Mouse (Mus musculus): ENCODE data around the gene Pitpnc1. TPM values are rescaled to one million over a fixed set of nuclear protein-coding genes. Genes with fewer than 3 reads are reported as not detected.

The Pitpnc1 gene
- total RNA-seq, 2 experiments from 2014 or later, result 61.1 to 64.3 TPM

DNA sequence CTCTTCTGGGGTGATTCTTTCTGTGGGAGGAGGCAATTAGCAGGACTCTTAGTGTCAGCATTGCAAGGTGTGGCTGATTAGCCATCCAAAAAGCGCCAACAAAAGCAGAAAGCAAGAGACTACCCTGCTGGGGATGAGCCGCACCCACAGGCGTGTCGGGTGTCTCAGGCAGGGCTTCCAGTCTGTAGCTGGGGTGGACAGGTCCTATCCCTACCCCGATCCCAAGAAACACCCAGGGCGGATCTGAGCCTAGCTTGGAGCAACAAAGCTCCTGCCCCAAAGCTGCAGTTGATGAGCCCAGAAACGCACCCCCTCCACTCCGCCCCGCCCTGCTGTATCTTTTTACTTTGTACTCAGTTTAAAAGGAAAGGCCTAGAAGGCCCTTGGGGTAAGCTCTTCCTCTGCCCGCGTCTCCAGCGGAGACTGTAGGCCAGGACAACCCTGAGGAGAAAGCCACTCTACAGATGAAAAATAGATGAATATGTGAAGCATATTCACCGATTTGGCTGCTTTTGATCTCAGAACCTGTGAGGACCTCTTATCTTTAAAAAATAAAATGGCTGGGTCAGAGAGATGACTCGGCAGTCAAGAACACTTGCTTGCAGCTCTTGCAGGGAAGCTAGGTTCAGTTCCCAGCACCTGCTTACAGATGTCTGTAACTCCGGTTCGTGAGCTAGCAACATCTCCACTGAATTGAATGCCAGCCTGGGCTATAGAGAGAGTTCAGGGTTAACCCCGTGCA lies 21.2 kb downstream of the Pitpnc1 start:
- DNase-seq (ENCODE audit: low spot score in 2 of 2), result no peak
- intact Hi-C loops (cut with DNase I), result no loop called here

DNA sequence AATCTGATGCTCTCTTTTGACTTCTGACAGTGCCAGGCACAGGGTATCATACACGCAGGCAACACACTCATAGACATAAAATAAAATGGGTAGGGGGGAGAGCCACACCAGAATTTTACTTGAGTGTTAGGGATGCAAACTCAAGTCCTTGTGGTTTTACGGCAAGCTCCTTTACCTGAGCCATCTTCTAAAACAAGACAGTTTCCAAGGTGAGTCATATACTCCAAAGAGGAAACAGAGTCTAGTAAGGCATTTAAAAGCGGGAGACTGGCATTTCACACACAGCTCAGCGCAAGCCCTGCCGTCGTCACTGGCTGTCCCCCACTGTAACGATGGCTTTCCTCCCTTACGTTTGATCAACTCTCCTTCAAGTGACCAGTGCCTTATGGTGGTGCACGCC lies 22.6 kb downstream of the Pitpnc1 start:
- DNase-seq (ENCODE audit: low spot score in 2 of 2), result no peak
- intact Hi-C loops (cut with DNase I), result no loop called here

DNA sequence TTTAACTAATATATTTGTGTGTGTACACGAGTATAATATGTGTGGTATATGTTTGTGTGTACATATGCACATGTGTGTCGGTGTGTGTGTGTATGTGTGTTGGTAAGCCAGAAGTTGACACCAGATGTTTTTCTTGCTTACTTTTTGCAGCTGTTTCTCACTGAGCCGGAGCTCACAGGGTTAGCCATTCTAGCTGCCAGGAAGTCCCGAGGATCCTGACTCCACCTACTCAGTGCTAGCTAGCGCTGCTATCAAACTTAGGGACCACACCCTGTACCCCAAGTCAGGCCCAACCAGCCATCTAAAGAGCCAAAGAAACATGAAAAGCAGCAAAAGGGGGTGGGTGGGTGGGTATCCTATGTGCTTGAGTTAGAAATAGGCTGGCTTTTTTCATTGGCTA lies 23.1 kb downstream of the Pitpnc1 start:
- no peak for DNase-seq (ENCODE audit: low spot score in 2 of 2)
- intact Hi-C loops (cut with DNase I), result no loop called here

DNA sequence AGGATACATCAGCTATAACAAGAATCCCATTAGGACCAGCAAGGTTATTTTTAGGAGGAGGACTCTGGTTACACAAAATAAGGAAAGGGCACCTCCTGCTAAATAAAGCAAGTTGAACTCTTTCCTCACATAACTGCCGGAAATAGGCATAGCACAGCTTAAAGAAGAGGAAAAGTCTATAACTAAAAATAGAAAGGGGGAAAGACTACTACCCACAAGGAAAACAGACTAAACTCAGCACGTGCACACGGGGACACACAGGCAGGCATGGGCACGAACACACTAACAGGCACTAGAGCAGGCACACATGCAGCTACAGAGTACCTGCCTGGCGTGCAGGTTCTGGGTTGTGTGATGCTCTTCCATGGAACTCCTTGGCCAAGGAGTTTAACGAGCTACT lies 23.8 kb downstream of the Pitpnc1 start:
- intact Hi-C loops (cut with DNase I), result no loop called here

DNA sequence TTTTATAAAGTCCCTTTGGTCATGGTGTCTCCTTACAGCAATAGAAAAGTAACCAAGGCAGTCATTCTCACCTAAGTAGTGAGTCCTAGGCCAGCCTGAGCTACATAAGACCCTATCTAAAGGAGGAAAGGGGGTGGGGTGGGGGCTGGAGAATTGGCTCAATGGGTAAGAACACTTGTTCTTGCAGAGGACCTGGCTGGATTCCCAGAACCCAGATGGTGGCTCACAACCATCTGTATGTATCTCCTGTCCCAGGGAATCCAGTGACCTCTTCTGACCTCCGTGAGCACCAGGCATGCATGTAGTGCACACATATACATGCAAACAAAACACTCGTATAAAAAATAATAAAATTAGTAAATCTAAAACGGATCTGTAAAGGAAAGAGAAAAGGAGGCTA lies 24.8 kb downstream of the Pitpnc1 start:
- intact Hi-C loops (cut with DNase I), result no loop called here
- DNase-seq (ENCODE audit: low spot score in 2 of 2), result peak in 1 of 2 experiments; percentile 32

More for the DNA sequence above, 23.8 kb downstream of the Pitpnc1 start:
- DNase-seq (ENCODE audit: low spot score in 2 of 2), result no peak

DNA sequence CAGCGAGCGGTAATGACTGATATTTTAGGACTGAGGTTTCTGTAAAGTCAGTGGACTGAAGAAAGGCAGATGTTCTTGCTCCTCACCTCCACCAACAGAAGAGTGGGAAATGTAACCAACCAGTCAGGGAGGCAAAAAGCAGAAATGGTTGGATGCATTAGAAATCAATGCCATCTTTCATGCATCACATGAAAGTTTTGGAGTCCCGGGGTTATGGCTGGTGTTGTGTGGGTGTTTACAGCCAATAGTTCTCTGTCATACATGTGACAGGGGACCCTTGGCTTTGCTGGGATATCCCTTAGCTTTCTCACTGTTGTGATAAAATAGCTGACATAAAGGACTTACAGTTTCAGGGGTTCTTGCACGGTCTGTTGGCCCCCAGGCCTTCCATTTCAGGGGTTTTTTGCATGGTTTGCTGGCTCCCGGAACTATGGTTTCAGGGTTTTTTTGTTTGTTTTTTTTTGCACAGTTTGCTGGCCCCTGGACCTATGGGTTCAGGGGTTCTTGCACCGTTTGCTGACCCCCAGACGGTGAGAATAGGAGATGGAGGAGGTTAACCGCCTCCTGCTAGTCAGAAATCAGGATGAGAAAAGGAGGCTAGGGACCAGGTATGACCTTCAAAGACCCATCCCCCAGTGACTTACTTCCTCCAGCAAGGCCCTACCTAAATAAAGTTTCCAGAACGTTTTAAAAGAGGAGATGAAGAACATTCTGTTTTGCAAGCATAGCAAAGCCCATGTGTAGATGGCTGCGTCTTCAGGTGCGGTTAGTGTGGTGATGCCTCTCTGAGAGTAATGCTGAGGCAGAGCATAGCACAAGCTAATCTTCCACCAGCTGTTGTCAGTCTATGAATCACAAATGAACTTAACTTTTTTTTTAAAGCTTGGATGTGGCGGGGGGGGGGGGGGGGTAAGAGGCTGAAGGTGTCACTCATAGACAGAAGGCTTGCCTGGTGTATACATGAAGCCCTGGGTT lies 27.1 kb downstream of the Pitpnc1 start:
- intact Hi-C loops (cut with DNase I), result no loop called here

DNA sequence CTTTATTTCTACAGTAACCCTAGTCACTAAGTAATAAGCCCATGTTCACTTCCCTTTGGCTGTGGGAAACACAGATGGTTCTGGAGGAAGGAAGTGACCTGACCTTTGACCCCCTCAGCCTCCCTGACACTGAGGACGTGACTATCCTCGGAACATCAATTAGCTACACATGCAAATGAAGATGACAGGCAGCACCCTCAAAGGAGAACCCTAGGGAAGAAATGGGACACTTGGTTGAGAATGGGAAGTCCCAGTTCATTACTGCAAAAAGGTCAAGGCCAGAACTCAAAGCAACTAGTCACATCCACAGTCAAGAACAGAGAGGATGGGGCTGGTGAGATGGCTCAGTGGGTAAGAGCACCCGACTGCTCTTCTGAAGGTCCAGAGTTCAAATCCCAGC lies 29.4 kb downstream of the Pitpnc1 start:
- DNase-seq (ENCODE audit: low spot score in 2 of 2), result no peak

More for the DNA sequence above, 27.1 kb downstream of the Pitpnc1 start:
- no peak for DNase-seq (ENCODE audit: low spot score in 2 of 2)

DNA sequence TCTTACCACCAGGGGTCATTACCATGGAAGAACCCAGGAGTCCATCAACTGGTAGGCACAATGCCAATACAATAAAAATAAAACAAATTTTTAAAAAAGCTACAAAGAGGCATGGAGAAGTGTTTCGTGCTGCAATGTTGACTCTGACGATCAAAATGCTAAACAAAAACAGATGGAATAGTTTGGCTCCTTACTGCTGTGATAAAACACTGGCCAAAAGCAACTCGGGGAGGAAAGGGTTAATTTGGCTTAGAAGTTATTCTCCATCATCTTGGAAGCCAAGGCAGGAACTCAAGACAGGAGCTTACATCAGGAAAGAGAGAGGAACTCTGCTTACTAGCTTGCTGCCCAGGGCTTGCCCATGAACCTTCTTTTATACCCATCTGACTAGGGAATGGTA lies 32.4 kb downstream of the Pitpnc1 start:
- intact Hi-C loops (cut with DNase I), result no loop called here
- DNase-seq (ENCODE audit: low spot score in 2 of 2), result no peak

More for the DNA sequence above, 29.4 kb downstream of the Pitpnc1 start:
- intact Hi-C loops (cut with DNase I), result no loop called here

DNA sequence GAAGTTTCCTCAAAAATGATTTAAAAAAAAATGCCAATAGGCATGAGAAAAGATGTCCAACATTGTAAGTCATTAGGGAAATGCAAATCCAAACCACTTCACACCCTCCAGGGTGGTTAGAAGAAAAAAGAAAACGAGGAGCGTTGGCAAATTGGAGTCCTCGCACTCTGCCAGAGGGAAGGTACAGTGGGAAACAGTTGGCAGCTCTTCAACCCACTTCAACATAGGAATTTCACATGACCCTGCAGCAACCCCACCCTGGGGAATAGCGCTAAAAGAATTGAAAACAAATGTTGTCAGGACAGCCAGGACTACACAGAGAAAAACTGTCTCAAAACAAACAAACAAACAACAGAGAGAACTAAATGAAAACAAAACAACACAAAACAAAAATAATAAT lies 32.8 kb downstream of the Pitpnc1 start:
- intact Hi-C loops (cut with DNase I), result no loop called here
- DNase-seq (ENCODE audit: low spot score in 2 of 2), result no peak

DNA sequence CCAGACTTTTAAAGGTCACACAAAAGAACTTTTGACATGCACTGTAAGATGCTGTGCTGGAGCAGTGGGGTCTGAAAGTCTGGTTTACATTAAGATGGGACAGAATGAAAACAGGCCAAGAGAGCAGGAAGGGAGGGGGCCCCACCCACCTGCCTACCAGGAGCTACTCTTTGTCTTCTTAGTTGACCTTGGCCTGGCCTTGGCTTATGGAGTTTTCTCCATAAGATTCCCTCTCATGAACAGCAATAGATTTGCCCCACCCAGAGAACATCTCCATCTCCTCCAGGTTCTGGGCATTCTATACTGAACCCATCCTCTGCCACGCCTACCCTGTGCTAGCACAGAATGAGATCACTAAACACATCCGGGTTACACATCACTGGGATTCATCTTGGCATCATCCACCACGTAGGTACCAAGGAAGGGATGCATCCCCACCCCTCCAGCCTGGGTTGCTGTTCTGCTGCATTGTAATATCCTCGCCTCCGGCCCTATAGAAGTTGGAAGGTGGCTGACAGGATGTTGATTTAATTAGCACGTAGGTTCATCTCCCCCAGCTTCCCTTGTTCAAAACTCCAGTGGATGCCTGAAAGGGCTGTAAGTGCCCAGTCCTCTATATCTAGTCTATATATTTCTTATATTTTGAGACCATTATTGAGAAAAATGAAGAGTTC lies 34.6 kb downstream of the Pitpnc1 start:
- no peak for DNase-seq (ENCODE audit: low spot score in 2 of 2)
- intact Hi-C loops (cut with DNase I), result no loop called here

DNA sequence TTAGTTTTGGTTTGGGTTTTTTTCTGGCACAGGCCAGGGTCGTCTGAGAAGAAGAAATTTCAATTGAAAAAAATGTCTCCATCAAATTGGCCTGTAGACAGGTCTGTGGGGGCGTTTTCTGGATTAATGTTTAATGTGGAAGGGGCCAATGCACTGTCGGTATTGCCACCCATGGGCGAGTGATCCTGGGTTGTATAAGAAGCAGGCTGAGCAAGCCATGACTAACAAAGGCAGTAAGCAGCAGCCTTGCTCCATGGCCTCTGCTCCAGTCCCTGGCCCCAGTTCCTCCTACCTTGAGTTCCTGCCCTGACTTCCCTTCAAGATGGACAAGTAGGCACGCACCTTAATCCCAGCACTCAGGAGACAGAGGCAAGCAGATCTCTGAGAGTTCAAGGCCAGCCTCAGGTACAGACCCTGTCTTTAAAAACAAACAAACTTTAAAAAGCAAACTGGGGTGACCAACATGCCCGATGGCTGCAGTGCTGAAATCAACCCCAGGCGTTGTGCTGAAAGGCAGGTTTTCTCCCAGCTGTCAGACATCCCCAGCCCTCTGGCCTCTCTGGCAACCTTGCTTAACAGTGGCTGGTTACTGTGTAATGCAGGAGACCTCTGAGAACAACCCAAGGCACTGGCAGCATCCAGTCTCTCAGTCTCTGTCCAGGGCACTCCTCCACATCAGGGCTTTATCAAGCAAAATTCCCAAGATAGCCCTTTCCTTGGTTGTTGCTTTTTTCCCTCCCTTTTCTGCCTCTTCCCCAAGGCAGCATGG lies 39.1 kb downstream of the Pitpnc1 start:
- intact Hi-C loops (cut with DNase I), result no loop called here
- no peak for DNase-seq (ENCODE audit: low spot score in 2 of 2)

DNA sequence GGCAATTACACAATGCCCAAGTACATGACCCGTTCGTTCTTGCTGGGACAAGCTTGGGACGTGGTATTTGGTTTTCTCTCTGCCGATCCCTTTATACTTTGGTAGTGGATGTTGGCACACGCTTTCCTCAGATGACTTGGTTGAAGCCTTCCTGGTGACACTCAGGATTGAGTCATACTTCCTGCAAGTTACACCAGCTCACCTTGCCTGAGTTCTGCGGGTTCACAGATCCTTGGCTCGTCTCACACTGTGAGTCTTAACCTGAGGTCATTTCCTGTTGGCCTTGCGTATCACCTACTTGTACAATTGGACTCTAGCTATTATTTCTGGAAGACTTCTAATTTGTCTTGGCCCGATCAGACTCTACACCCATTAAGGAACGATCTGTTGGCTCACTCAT lies 42.5 kb downstream of the Pitpnc1 start:
- DNase-seq (ENCODE audit: low spot score in 2 of 2), result no peak
- intact Hi-C loops (cut with DNase I), result no loop called here

DNA sequence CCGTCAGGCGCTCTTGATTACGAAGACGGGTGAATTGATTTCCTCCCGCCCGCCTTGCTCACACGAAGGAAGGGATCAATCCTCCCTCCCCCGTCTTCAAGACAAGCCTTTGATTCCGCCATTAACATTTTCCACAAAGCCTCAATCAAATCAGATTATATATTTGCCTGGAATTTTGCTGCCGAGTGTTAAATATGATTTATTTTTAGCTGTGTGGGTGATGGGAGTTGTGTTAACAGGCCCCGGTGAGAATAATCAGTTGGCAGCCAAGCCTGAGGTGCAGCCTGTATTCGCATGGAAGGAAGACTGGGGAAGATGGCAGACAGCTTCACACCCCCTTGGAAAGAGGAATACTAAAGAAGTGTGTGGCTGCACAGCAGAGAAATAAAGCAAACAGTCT lies 46.3 kb downstream of the Pitpnc1 start:
- DNase-seq (ENCODE audit: low spot score in 2 of 2), result no peak
- intact Hi-C loops (cut with DNase I), result loop anchor here (5.0 kb wide), 1 partner anchor 43 kb away; no protein-coding TSS in a partner anchor

DNA sequence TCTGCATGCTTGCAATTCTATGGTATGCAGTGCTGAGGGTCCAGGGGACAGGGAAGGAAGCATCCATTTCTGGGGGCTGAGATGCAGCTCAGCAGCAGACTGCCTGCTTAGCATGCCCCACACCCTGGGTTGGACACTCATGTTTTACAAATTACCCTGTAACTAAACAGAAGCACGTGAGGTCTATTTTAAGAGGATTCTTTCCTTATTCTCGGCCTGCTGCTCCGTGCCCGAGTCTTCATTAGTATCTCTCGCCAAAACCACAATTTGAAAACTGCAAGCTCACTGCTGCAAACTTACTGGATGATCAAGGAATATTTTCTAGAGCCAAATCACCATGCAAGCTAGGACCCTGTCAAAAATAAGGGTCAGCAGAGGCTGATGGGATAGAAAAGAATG lies 48.1 kb downstream of the Pitpnc1 start:
- intact Hi-C loops (cut with DNase I), result loop anchor here (5.0 kb wide), 1 partner anchor 45 kb away; no protein-coding TSS in a partner anchor
- peak in 1 of 2 experiments; percentile 65 for DNase-seq (ENCODE audit: low spot score in 2 of 2)

DNA sequence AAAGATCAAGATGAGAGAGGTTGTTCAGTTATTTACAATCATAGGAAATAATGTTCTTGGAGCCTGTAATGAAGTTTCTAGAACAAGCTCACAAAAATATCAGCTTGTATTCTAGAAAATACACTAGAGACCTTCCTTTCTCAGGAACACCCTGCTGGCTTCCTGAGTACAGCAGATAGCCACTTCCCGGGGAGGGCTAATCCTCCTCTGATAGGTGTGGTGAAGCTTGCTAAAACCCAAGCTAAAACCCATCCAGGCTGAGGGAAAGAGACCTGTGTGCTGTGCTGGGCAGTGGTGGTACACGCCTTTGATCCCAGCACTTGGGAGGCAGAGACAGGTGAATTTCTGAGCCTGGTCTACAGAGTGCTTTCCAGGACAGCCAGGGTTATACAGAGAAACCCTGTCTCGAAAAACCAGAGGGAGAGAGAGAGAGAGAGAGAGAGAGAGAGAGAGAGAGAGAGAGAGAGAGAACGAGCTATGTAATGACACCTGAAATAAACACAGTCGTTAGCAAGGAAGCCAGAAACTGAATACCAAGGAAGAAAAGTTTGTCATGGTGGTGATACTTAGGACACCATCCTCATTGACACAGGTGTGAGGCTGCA lies 48.6 kb downstream of the Pitpnc1 start:
- intact Hi-C loops (cut with DNase I), result loop anchor here (5.0 kb wide), 1 partner anchor 45 kb away; no protein-coding TSS in a partner anchor
- DNase-seq (ENCODE audit: low spot score in 2 of 2), result no peak

DNA sequence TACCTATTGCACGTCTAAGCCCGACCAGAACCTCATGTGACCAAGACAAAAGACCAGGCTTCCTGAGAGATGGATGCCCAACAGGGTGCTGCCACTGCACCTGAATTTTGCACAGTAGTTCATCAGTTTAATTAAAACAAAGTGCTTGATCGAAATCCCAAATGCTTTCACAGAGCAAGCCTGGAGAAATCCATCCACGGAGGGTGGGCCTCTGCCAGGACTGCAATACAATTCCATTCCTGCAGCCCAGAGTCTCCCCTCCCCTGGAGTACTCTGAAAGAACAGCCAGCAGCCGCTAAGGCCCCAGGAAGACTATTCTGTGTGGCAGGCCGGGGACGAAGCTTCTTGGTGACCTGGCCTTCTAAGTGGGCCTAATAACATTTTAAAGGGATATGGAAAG lies 50.6 kb downstream of the Pitpnc1 start:
- DNase-seq (ENCODE audit: low spot score in 2 of 2), result no peak
- intact Hi-C loops (cut with DNase I), result loop anchor here (5.0 kb wide), 1 partner anchor 47 kb away; no protein-coding TSS in a partner anchor

DNA sequence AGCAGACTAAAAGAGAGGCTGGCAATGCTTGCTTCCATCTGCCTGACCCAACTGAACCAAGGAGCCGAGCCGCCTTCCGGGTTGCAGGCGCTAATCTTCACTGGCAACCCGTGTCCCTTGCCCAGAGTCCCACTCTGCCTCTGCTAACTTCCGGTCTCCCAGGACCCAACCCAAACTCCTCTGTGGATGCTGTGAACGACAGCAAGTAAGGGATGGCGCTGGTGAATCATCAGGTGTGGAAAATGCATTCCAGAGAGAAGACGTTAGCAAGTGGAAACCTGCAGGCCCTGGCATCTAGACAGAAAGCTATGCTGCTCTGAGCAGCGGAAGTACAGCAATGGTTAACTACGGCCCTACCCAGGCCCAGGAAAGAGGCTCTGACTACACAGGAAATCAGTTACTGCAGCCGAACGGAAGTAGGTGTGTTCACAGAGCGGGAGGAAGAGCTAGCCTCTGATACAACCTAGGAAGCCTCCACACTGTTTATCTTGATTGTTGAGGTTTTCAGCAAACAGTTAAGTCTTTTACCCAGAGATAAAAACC lies 53.4 kb downstream of the Pitpnc1 start:
- intact Hi-C loops (cut with DNase I), result no loop called here
- DNase-seq (ENCODE audit: low spot score in 2 of 2), result no peak

DNA sequence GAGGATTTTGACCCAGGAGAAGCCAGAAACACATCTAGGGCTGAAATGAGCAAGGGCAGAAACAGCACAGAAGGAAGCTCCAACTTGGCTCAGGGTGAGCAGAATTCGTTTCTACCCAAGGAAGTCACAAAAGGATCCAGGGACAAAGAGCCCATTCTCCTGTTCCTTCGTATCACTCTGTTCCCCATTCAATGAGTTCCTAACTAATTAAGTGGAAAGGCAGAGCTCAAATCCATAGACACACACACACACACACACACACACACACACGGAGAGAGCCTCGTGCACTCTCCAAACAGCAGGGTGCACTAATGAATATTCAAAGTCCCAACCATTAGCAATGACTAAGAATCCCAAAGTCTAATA lies 54.0 kb downstream of the Pitpnc1 start:
- peak; percentile 45 to 51 for DNase-seq (ENCODE audit: low spot score in 2 of 2)
- intact Hi-C loops (cut with DNase I), result no loop called here

Measured in left cerebral cortex, postnatal 14 days (tissue).